Mouse (Mus musculus) kidney, adult 2 months (tissue): Measurements from ENCODE around the gene Disc1.

Source experiments
- CTCF ChIP-seq: fragments of 200-500 bp; conservative IDR thresholded peaks from 2 replicates; pipeline ENCODE4 v1.5.1; 2011; ENCODE audit warnings: low read depth, mild to moderate bottlenecking, control low read depth, low read length, moderate library complexity, mixed read lengths; ENCODE audit not compliant: insufficient read depth, insufficient read length
- POLR2A ChIP-seq: fragments of 200-500 bp; IDR thresholded peaks from one replicate; pipeline ENCODE4 v1.6.1; 2011; ENCODE audit warnings: low read depth, low read length, control low read depth

GRCm38 (mm10) chr8:125284875-125285274 lies 230.9 kb downstream of the Disc1 start:
- TF ChIP-seq POLR2A (no peak), CTCF (no peak)
